8 mouse cellular contexts compared by ENCODE assay signal in the genomic region with DNA sequence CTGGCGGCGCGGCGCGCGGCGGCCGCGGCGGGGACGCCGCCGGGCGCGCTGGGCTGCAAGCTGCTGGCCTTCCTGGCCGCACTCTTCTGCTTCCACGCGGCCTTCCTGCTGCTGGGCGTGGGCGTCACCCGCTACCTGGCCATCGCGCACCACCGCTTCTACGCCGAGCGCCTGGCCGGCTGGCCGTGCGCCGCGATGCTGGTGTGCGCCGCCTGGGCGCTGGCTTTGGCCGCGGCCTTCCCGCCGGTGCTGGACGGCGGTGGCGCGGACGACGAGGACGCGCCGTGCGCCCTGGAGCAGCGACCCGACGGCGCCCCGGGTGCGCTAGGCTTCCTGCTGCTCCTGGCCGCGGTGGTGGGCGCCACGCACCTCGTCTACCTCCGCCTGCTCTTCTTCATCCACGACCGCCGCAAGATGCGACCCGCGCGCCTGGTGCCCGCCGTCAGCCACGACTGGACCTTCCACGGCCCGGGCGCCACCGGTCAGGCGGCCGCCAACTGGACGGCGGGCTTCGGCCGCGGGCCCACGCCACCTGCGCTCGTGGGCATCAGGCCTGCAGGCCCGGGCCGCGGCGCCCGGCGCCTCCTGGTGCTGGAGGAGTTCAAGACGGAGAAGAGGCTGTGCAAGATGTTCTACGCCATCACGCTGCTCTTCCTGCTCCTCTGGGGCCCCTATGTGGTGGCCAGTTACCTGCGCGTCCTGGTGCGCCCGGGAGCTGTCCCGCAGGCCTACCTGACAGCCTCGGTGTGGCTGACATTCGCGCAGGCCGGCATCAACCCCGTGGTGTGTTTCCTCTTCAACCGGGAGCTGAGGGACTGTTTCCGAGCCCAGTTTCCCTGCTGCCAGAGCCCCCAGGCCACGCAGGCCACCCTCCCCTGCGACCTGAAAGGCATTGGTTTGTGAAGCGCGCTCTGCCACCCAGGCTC. TPM values are rescaled to one million over a fixed set of nuclear protein-coding genes. Genes with fewer than 3 reads are reported as not detected.
DNase-seq lines count a peak whose midpoint lies in the region; ATAC-seq and TF ChIP-seq lines count a peak whose summit lies in the region.

No protein-coding gene starts in this region.

- peak overlapping the region; percentile 26; the same call in 1 of the 2 replicates for H3K4me3 ChIP-seq in thymus, adult 2 months (ENCODE audit: control insufficient read depth, insufficient read depth, low read length)
- H3K4me3 ChIP-seq in forebrain, embryonic 16.5 days (replicated peaks; ENCODE audit: low read length), result peak overlapping the region; percentile 72
- H3K4me3 ChIP-seq in midbrain, embryonic 16.5 days (ENCODE audit: low read depth, low read length), result peak overlapping the region; percentile 83

- H3K27me3 ChIP-seq in thymus, adult 2 months (ENCODE audit: control insufficient read depth, insufficient read depth, low read length), result peaks cover 7% of the 10 kb centered on the region; the same call in 1 of the 2 replicates
- H3K27me3 ChIP-seq in forebrain, embryonic 16.5 days (replicated peaks; ENCODE audit: control insufficient read depth, insufficient read depth, low read length), result peaks cover 5% of the 10 kb centered on the region; the same call in 1 of the 2 replicates
- H3K27me3 ChIP-seq in midbrain, embryonic 16.5 days (ENCODE audit: control insufficient read depth, insufficient read depth, low read depth, low read length), result no peaks in the 10 kb centered on the region

- H3K4me2 ChIP-seq in forebrain, embryonic 16.5 days (ENCODE audit: low read length), result peak overlapping the region; percentile 76
- H3K4me2 ChIP-seq in midbrain, embryonic 16.5 days (ENCODE audit: low read length), result peak overlapping the region; percentile 93

- no peak for DNase-seq in cerebellum, adult 9-10 months
- DNase-seq in thymus, adult 2 months, result no peak
- DNase-seq in thymus, adult 18-20 months, result no peak
- peak; percentile 49 to 71 for DNase-seq in kidney, postnatal 4 days

- 0 out of 2 replicates have a peak, but pooled peaks have one; percentile 6 for TF ChIP-seq CTCF in thymus, adult 2 months (IDR thresholded peaks at IDR 0.05; ENCODE audit: borderline replicate concordance, control insufficient read depth, extremely low read depth, insufficient read depth, low read length, poor library complexity)

- no peaks in the 10 kb centered on the region for H3K36me3 ChIP-seq in thymus, adult 2 months (ENCODE audit: control insufficient read depth, insufficient read depth, low read length)
- no peaks in the 10 kb centered on the region for H3K36me3 ChIP-seq in forebrain, embryonic 16.5 days (ENCODE audit: control insufficient read depth, insufficient read depth)
- no peaks in the 10 kb centered on the region for H3K36me3 ChIP-seq in midbrain, embryonic 16.5 days (ENCODE audit: control insufficient read depth, insufficient read depth, low read length)

- WGBS in thymus, adult 2 months, result 6% methylated on average over 110 of the region's 110 CpGs
- WGBS in forebrain, embryonic 16.5 days, result 1% methylated on average over 103 of the region's 110 CpGs
- under 1% methylated on average over 91 of the region's 110 CpGs for WGBS in midbrain, embryonic 16.5 days

- TF ChIP-seq POLR2A in thymus, adult 2 months (IDR thresholded peaks at IDR 0.05; ENCODE audit: control insufficient read depth, extremely low read depth, insufficient read depth, low read length, poor library complexity), result no peak

- peak overlapping the region; percentile 92 for H3K9ac ChIP-seq in forebrain, embryonic 16.5 days (replicated peaks; ENCODE audit: low read depth, low read length)
- peak overlapping the region; percentile 85 for H3K9ac ChIP-seq in midbrain, embryonic 16.5 days (ENCODE audit: low read depth, low read length)

- peak; percentile 28 for ATAC-seq in cerebellum, adult (ENCODE audit: insufficient number of reproducible peaks, low FRiP score, low TSS enrichment)
- peak; percentile 16 for ATAC-seq in forebrain, embryonic 16.5 days
- peak; percentile 15; the same call in 1 of the 2 replicates for ATAC-seq in midbrain, embryonic 16.5 days
- ATAC-seq in erythroblast, adult 5-6 weeks (replicated peaks; ENCODE audit: low FRiP score, poor library complexity, severe bottlenecking), result no peak

- H3K4me1 ChIP-seq in thymus, adult 2 months (replicated peaks; ENCODE audit: control insufficient read depth, insufficient read depth, low read length), result peaks cover 11% of the 10 kb centered on the region
- H3K4me1 ChIP-seq in forebrain, embryonic 16.5 days (replicated peaks; ENCODE audit: control insufficient read depth, insufficient read depth, low read length), result peaks cover 26% of the 10 kb centered on the region
- peaks cover 29% of the 10 kb centered on the region for H3K4me1 ChIP-seq in midbrain, embryonic 16.5 days (ENCODE audit: control insufficient read depth, insufficient read depth, low read length)

- H3K27ac ChIP-seq in thymus, adult 2 months (ENCODE audit: control insufficient read depth, insufficient read depth, low read length), result no peak overlapping the region
- H3K27ac ChIP-seq in forebrain, embryonic 16.5 days (ENCODE audit: low read length), result peak overlapping the region; percentile 91
- H3K27ac ChIP-seq in midbrain, embryonic 16.5 days (ENCODE audit: low read length), result peak overlapping the region; percentile 96

- H3K9me3 ChIP-seq in forebrain, embryonic 16.5 days (ENCODE audit: control insufficient read depth, low read length), result no peaks in the 10 kb centered on the region
- no peaks in the 10 kb centered on the region for H3K9me3 ChIP-seq in midbrain, embryonic 16.5 days (replicated peaks; ENCODE audit: control insufficient read depth, low read length, poor library complexity, severe bottlenecking)

RNA-seq across cellular contexts. Expression of a gene that starts 0.7 kb away (rescaled TPM):
- polyA plus RNA-seq in thymus, adult 2 months (2012; rRNA removed), result 2.1 and 2.6 TPM in 2 replicates
- polyA plus RNA-seq in forebrain, embryonic 16.5 days (2015; fragmentation: Nextera tagmentation; extraction: Ambion mirVana), result 17.3 and 17.6 TPM in 2 replicates
- 20.6 and 20.8 TPM in 2 replicates for polyA plus RNA-seq in midbrain, embryonic 16.5 days (2015; fragmentation: Nextera tagmentation; extraction: Ambion mirVana)
- total RNA-seq in erythroblast, adult 5-6 weeks (2015; ENCODE audit: low replicate concordance), result 3.6 TPM in 1 of 2 replicates, not detected in the other
- total RNA-seq in erythroblast, adult 5-6 weeks (2017; ENCODE audit: low replicate concordance), result 0.98 TPM in 1 of 2 replicates, not detected in the other

RNA-seq across cellular contexts. Expression of a gene that starts 26.6 kb away (rescaled TPM):
- 2.7 and 3.3 TPM in 2 replicates for polyA plus RNA-seq in thymus, adult 2 months (2012; rRNA removed)
- 3.0 and 6.3 TPM in 2 replicates for polyA plus RNA-seq in forebrain, embryonic 16.5 days (2015; fragmentation: Nextera tagmentation; extraction: Ambion mirVana)
- 2.4 and 3.1 TPM in 2 replicates for polyA plus RNA-seq in midbrain, embryonic 16.5 days (2015; fragmentation: Nextera tagmentation; extraction: Ambion mirVana)
- total RNA-seq in erythroblast, adult 5-6 weeks (2015; ENCODE audit: low replicate concordance), result 2.7 and 11.3 TPM in 2 replicates
- 3.7 and 7.8 TPM in 2 replicates for total RNA-seq in erythroblast, adult 5-6 weeks (2017; ENCODE audit: low replicate concordance)

RNA-seq across cellular contexts. Expression of a gene that starts 26.6 kb away (rescaled TPM):
- 30.4 and 34.4 TPM in 2 replicates for polyA plus RNA-seq in thymus, adult 2 months (2012; rRNA removed)
- 8.8 and 10.2 TPM in 2 replicates for polyA plus RNA-seq in forebrain, embryonic 16.5 days (2015; fragmentation: Nextera tagmentation; extraction: Ambion mirVana)
- 7.4 and 8.7 TPM in 2 replicates for polyA plus RNA-seq in midbrain, embryonic 16.5 days (2015; fragmentation: Nextera tagmentation; extraction: Ambion mirVana)
- total RNA-seq in erythroblast, adult 5-6 weeks (2015; ENCODE audit: low replicate concordance), result 5.6 and 6.1 TPM in 2 replicates
- 4.3 and 9.8 TPM in 2 replicates for total RNA-seq in erythroblast, adult 5-6 weeks (2017; ENCODE audit: low replicate concordance)

RNA-seq across cellular contexts. Expression of a gene that starts 33.0 kb away (rescaled TPM):
- 0.08 TPM in 1 of 2 replicates, not detected in the other for polyA plus RNA-seq in thymus, adult 2 months (2012; rRNA removed)
- 2.3 and 3.7 TPM in 2 replicates for polyA plus RNA-seq in forebrain, embryonic 16.5 days (2015; fragmentation: Nextera tagmentation; extraction: Ambion mirVana)
- 0.74 and 1.3 TPM in 2 replicates for polyA plus RNA-seq in midbrain, embryonic 16.5 days (2015; fragmentation: Nextera tagmentation; extraction: Ambion mirVana)
- total RNA-seq in erythroblast, adult 5-6 weeks (2015; ENCODE audit: low replicate concordance), result 2.1 TPM in 1 of 2 replicates, not detected in the other
- total RNA-seq in erythroblast, adult 5-6 weeks (2017; ENCODE audit: low replicate concordance), result 2.1 TPM in 1 of 2 replicates, not detected in the other

Comparison
In these comparisons a context has a peak if more than half of its experiments do, and no peak if none do; other contexts are left out.
1. DNase-seq: peak in kidney, postnatal 4 days (2 of 2); none in cerebellum, adult 9-10 months (single experiment), thymus, adult 2 months (single experiment) and thymus, adult 18-20 months (0 of 2).
2. H3K4me3 ChIP-seq: peak in every context shown above with its lines; median percentile 83 in midbrain, embryonic 16.5 days; 72 in forebrain, embryonic 16.5 days; 26 in thymus, adult 2 months.